Mouse (Mus musculus): Measurements from ENCODE around the gene Plxnb2. TPM values are rescaled to one million over a fixed set of nuclear protein-coding genes. Genes with fewer than 3 reads are reported as not detected.

Gene Plxnb2
- polyA plus RNA-seq (2012), result 38.5 and 40.7 TPM in 2 replicates

GRCm38 (mm10) chr15:89180571-89181229 is at the start of gene Plxnb2:
Gene Plxnb2 (minus strand): TSS chr15:89180788.

GRCm38 (mm10) chr15:89210915-89211715 is 30.5 kb upstream of the Plxnb2 start, which contains the start of gene Ppp6r2:
Gene Ppp6r2 (plus strand): TSS chr15:89211553.

GRCm38 (mm10) chr15:89196313-89196706 is 15.7 kb upstream of the Plxnb2 start, which contains the start of gene Dennd6b:
Gene Dennd6b (minus strand): TSS chr15:89196496.

GRCm38 (mm10) chr15:89149271-89150040 is 31.1 kb downstream of the Plxnb2 start, which contains the start of gene Mapk11:
Gene Mapk11 (minus strand): TSS chr15:89149628.

GRCm38 (mm10) chr15:89140659-89141252 is 39.8 kb downstream of the Plxnb2 start, which contains the start of gene Mapk12:
Gene Mapk12 (minus strand): TSS chr15:89140703.

GRCm38 (mm10) chr15:89128382-89129350 is 51.9 kb downstream of the Plxnb2 start, which contains the start of gene Hdac10:
Gene Hdac10 (minus strand): TSS chr15:89128700.

GRCm38 (mm10) chr15:89122649-89123366 is 57.8 kb downstream of the Plxnb2 start, which contains the start of gene Tubgcp6:
Gene Tubgcp6 (minus strand): TSS chr15:89123112.

Other genes with a start within 250 kb of the Plxnb2 start
- gene Ttll8, start 226.4 kb downstream of the Plxnb2 start, polyA plus RNA-seq (2012), result not detected in 2 replicates
- gene Mlc1, start 201.8 kb downstream of the Plxnb2 start, polyA plus RNA-seq (2012), result not detected in 2 replicates
- gene Mov10l1, start 197.9 kb downstream of the Plxnb2 start, polyA plus RNA-seq (2012), result not detected in 2 replicates
- 0.14 and 0.18 TPM in 2 replicates for gene Panx2, start 121.1 kb downstream of the Plxnb2 start, polyA plus RNA-seq (2012)
- gene Trabd, start 105.7 kb downstream of the Plxnb2 start, polyA plus RNA-seq (2012), result 97.3 and 104 TPM in 2 replicates
- gene Selenoo, start 91.7 kb downstream of the Plxnb2 start, polyA plus RNA-seq (2012), result 6.0 and 7.7 TPM in 2 replicates
- 33.3 and 36.4 TPM in 2 replicates for gene Tubgcp6, start 57.7 kb downstream of the Plxnb2 start, polyA plus RNA-seq (2012)
- 16.0 and 20.5 TPM in 2 replicates for gene Hdac10, start 52.1 kb downstream of the Plxnb2 start, polyA plus RNA-seq (2012)
- 0.10 TPM in 1 of 2 replicates, not detected in the other for gene Mapk12, start 40.1 kb downstream of the Plxnb2 start, polyA plus RNA-seq (2012)
- gene Mapk11, start 31.2 kb downstream of the Plxnb2 start, polyA plus RNA-seq (2012), result 0.28 and 0.48 TPM in 2 replicates
- gene Dennd6b, start 15.7 kb upstream of the Plxnb2 start, polyA plus RNA-seq (2012), result 10.1 and 11.8 TPM in 2 replicates
- gene Ppp6r2, start 30.8 kb upstream of the Plxnb2 start, polyA plus RNA-seq (2012), result 47.6 and 60.3 TPM in 2 replicates
- 172 and 230 TPM in 2 replicates for gene Sbf1, start 134.5 kb upstream of the Plxnb2 start, polyA plus RNA-seq (2012)
- not detected in 2 replicates for gene Adm2, start 141.9 kb upstream of the Plxnb2 start, polyA plus RNA-seq (2012)
- not detected in 2 replicates for gene Miox, start 153.6 kb upstream of the Plxnb2 start, polyA plus RNA-seq (2012)
- 139 and 151 TPM in 2 replicates for gene Lmf2, start 174.9 kb upstream of the Plxnb2 start, polyA plus RNA-seq (2012)
- gene Ncaph2, start 174.9 kb upstream of the Plxnb2 start, polyA plus RNA-seq (2012), result 63.0 and 78.6 TPM in 2 replicates
- gene Sco2, start 193.1 kb upstream of the Plxnb2 start, polyA plus RNA-seq (2012), result 75.8 and 81.4 TPM in 2 replicates
- 1.4 and 1.6 TPM in 2 replicates for gene Tymp, start 196.3 kb upstream of the Plxnb2 start, polyA plus RNA-seq (2012)
- gene Odf3b, start 198.5 kb upstream of the Plxnb2 start, polyA plus RNA-seq (2012), result 24.7 and 38.6 TPM in 2 replicates
- gene Klhdc7b, start 204.1 kb upstream of the Plxnb2 start, polyA plus RNA-seq (2012), result 0.06 and 0.18 TPM in 2 replicates
- gene Syce3, start 229.7 kb upstream of the Plxnb2 start, polyA plus RNA-seq (2012), result not detected in 2 replicates
- gene Cpt1b, start 245.1 kb upstream of the Plxnb2 start, polyA plus RNA-seq (2012), result 2.2 and 2.7 TPM in 2 replicates
- 0.07 TPM in 1 of 2 replicates, not detected in the other for gene C730034F03Rik, start 248.8 kb upstream of the Plxnb2 start, polyA plus RNA-seq (2012)
- gene Gm44502, start 248.9 kb upstream of the Plxnb2 start, polyA plus RNA-seq (2012), result 1.2 and 2.2 TPM in 2 replicates
- gene Chkb, start 249.1 kb upstream of the Plxnb2 start, polyA plus RNA-seq (2012), result 157 and 209 TPM in 2 replicates

Data from megakaryocyte-erythroid progenitor cell, adult 5 weeks (primary cell).